Mouse (Mus musculus): Measurements from ENCODE around the gene Ifi35.

Gene Ifi35

DNA sequence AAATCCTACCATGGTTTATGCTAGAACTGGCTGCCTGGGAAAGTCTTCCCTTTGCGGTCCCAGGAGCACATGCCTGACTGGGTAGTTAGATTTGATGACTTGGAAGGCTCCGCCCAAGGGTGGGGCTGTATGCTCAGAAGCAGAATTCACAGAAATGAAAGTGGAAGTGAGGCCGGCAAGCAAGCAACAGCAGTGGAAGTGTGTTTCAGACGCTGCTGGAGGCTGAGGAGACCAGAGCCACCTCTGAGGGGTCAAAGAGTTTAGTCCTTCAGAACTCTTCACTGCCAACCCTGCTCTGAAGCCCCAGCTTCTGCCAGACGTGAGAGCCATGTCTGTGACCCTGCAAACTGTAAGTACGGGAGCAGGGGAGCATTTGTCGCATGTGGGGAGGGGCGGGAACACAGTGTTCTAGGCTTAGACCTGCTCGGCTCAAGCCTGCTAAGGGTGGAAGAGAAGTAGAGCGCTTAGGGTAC is at the start of gene Ifi35:
Ifi35 (plus strand) TSS at position 134 of the 473 bp plus-strand sequence.
- Histone ChIP-seq H3K9me3 (ENCODE audit: low read length) (no peaks in the 10 kb centered on the region), H3K27me3 (ENCODE audit: insufficient read depth, low read length) (no peaks in the 10 kb centered on the region), H3K4me3 (replicated peaks; ENCODE audit: low read length) (peak within 1 kb of the TSS; percentile 57), H3K4me1 (replicated peaks; ENCODE audit: low read depth, low read length) (peaks cover 76% of the 10 kb centered on the region), H3K36me3 (ENCODE audit: insufficient read depth, low read length) (peaks cover 29% of the 10 kb centered on the region)
- TF ChIP-seq POU5F1 (IDR thresholded peaks at IDR 0.05; ENCODE audit: borderline replicate concordance, low read length) = no peak
- no peak for TF ChIP-seq CTCF (conservative IDR thresholded peaks at IDR 0.05; ENCODE audit: low read length)
- TF ChIP-seq NANOG (IDR thresholded peaks at IDR 0.05; ENCODE audit: borderline replicate concordance, low read length) = no peak

DNA sequence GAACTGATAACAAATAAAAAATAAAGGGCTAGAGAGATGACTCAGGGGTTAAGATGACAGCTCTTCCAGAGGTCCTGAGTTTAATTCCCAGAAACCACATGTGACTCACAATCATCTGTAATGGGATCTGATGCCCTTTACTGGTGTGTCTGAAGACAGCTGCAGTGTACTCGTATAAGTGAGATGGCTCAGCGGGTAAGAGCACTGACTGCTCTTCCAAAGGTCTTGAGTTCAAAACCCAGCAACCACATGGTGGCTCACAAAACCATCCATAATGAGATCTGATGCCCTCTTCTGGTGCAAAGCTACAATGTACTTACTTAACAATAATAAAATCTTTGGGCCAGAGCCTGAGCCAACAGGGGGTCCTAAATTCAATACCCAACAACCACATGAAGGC is 32.9 kb upstream of the Ifi35 start:
- H3K4me1 ChIP-seq (replicated peaks; ENCODE audit: low read depth, low read length) = peaks cover 57% of the 10 kb centered on the region
- no peaks in the 10 kb centered on the region for H3K27me3 ChIP-seq (ENCODE audit: insufficient read depth, low read length)
- H3K36me3 ChIP-seq (ENCODE audit: insufficient read depth, low read length) = peaks cover 49% of the 10 kb centered on the region
- H3K4me3 ChIP-seq (replicated peaks; ENCODE audit: low read length) = no peak overlapping the region
- TF ChIP-seq POU5F1 (IDR thresholded peaks at IDR 0.05; ENCODE audit: borderline replicate concordance, low read length) (no peak), NANOG (IDR thresholded peaks at IDR 0.05; ENCODE audit: borderline replicate concordance, low read length) (no peak), CTCF (conservative IDR thresholded peaks at IDR 0.05; ENCODE audit: low read length) (no peak)
- H3K9me3 ChIP-seq (ENCODE audit: low read length) = no peaks in the 10 kb centered on the region

GRCm38 (mm10) chr11:101416433-101417100 is 31.6 kb upstream of the Ifi35 start:
- Histone ChIP-seq H3K36me3 (ENCODE audit: insufficient read depth, low read length) (peaks cover 37% of the 10 kb centered on the region), H3K9me3 (ENCODE audit: low read length) (no peaks in the 10 kb centered on the region), H3K4me3 (replicated peaks; ENCODE audit: low read length) (peak overlapping the region; percentile 93), H3K27me3 (ENCODE audit: insufficient read depth, low read length) (no peaks in the 10 kb centered on the region), H3K4me1 (replicated peaks; ENCODE audit: low read depth, low read length) (peaks cover 44% of the 10 kb centered on the region)
- TF ChIP-seq CTCF (conservative IDR thresholded peaks at IDR 0.05; ENCODE audit: low read length) (no peak), POU5F1 (IDR thresholded peaks at IDR 0.05; ENCODE audit: borderline replicate concordance, low read length) (no peak), NANOG (IDR thresholded peaks at IDR 0.05; ENCODE audit: borderline replicate concordance, low read length) (no peak)

DNA sequence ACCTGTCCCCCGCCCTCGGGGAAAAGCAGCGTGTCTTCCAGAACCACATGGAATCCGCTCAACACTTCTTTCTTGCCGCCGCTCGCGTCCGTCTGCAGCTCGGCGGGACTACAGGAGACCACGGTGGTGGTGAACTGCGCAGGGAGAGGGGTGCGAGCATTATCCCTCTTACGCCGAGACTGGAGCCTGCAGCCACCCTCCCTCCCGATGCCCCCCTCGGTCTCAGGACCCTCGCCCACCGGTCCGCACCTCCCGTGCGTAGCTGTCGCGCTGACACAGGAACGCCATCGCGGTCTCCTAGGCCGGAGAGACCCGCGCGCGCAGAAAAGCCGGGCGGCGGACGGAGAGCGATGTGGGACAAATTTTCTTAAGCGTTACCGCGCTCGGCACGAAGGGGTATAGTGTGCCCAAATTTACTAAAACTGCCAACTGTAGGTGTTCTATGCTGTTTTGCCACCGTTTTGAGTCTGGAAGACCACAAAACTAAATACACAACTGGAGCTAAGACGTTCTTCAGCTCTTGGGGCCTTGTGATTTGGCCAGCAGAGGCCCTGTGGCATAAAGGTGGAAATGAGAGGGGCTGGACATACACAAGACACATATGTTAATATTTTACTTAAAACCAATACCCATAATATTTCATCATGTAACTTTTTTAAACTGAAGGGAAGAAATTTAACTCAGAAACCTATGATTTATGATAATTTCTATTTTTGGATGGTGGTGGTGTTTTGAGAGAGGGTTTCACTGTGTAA is 30.9 kb upstream of the Ifi35 start, which contains the start of gene Aarsd1:
Aarsd1 (minus strand) TSS at position 515 of the 755 bp plus-strand sequence.
- TF ChIP-seq NANOG (IDR thresholded peaks at IDR 0.05; ENCODE audit: borderline replicate concordance, low read length) = no peak
- TF ChIP-seq CTCF (conservative IDR thresholded peaks at IDR 0.05; ENCODE audit: low read length) = no peak
- no peak for TF ChIP-seq POU5F1 (IDR thresholded peaks at IDR 0.05; ENCODE audit: borderline replicate concordance, low read length)
- Histone ChIP-seq H3K27me3 (ENCODE audit: insufficient read depth, low read length) (no peaks in the 10 kb centered on the region), H3K4me3 (replicated peaks; ENCODE audit: low read length) (peak within 1 kb of the TSS; percentile 93), H3K9me3 (ENCODE audit: low read length) (no peaks in the 10 kb centered on the region), H3K36me3 (ENCODE audit: insufficient read depth, low read length) (peaks cover 29% of the 10 kb centered on the region), H3K4me1 (replicated peaks; ENCODE audit: low read depth, low read length) (peaks cover 41% of the 10 kb centered on the region)

DNA sequence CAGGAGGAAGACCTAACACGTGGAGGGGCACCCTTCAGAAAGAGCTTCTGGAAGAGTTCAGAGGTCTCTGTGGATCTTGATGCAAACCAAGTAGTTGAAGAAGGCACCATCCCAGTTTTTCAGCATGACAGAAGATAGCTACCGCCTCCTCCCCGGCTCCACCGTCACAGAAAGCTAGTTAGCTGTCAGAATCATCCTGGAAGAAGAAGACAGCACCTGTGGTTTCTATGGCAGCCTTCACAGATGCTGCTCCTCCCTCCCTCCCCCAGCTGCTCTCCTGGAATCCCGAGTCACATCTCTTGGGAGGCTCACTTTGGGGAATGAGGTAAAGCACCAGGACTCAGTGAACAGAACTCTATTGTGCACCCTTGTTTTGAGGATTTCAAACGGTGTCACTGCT is 29.2 kb upstream of the Ifi35 start:
- Histone ChIP-seq H3K4me3 (replicated peaks; ENCODE audit: low read length) (no peak overlapping the region), H3K36me3 (ENCODE audit: insufficient read depth, low read length) (peaks cover 12% of the 10 kb centered on the region), H3K4me1 (replicated peaks; ENCODE audit: low read depth, low read length) (peaks cover 48% of the 10 kb centered on the region), H3K27me3 (ENCODE audit: insufficient read depth, low read length) (no peaks in the 10 kb centered on the region), H3K9me3 (ENCODE audit: low read length) (no peaks in the 10 kb centered on the region)
- TF ChIP-seq POU5F1 (IDR thresholded peaks at IDR 0.05; ENCODE audit: borderline replicate concordance, low read length) (no peak), CTCF (conservative IDR thresholded peaks at IDR 0.05; ENCODE audit: low read length) (no peak), NANOG (IDR thresholded peaks at IDR 0.05; ENCODE audit: borderline replicate concordance, low read length) (no peak)

DNA sequence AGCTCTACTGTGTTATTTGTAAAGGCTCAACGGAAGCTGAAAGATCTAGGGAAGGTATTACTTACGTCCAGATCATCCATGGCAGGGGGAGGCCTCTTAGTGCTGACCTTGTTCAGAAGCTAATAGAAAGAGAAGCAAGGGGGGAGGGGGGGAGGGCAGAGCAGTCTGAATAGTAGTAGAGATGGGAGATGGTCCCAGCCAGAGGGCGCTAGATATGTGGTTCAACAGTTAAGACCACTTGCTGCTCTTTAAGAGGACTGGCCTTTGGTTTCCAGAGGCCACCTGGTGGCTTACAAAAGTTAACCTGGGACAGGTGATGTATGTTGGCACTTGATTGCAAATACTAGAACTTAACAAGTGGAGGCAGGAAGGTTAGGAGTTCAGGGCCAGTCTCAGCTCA is 28.6 kb upstream of the Ifi35 start:
- Histone ChIP-seq H3K4me3 (replicated peaks; ENCODE audit: low read length) (no peak overlapping the region), H3K4me1 (replicated peaks; ENCODE audit: low read depth, low read length) (peaks cover 54% of the 10 kb centered on the region), H3K27me3 (ENCODE audit: insufficient read depth, low read length) (no peaks in the 10 kb centered on the region), H3K36me3 (ENCODE audit: insufficient read depth, low read length) (peaks cover 9% of the 10 kb centered on the region; the same call in 1 of the 2 replicates), H3K9me3 (ENCODE audit: low read length) (no peaks in the 10 kb centered on the region)
- no peak for TF ChIP-seq NANOG (IDR thresholded peaks at IDR 0.05; ENCODE audit: borderline replicate concordance, low read length)
- no peak for TF ChIP-seq POU5F1 (IDR thresholded peaks at IDR 0.05; ENCODE audit: borderline replicate concordance, low read length)
- TF ChIP-seq CTCF (conservative IDR thresholded peaks at IDR 0.05; ENCODE audit: low read length) = no peak; the same call in 1 of the 2 replicates

- Histone ChIP-seq H3K36me3 (ENCODE audit: insufficient read depth, low read length) (peaks cover 3% of the 10 kb centered on the region; the same call in 1 of the 2 replicates), H3K4me3 (replicated peaks; ENCODE audit: low read length) (no peak overlapping the region), H3K27me3 (ENCODE audit: insufficient read depth, low read length) (no peaks in the 10 kb centered on the region), H3K9me3 (ENCODE audit: low read length) (no peaks in the 10 kb centered on the region), H3K4me1 (replicated peaks; ENCODE audit: low read depth, low read length) (peaks cover 55% of the 10 kb centered on the region)
- TF ChIP-seq CTCF (conservative IDR thresholded peaks at IDR 0.05; ENCODE audit: low read length) (no peak), POU5F1 (IDR thresholded peaks at IDR 0.05; ENCODE audit: borderline replicate concordance, low read length) (no peak), NANOG (IDR thresholded peaks at IDR 0.05; ENCODE audit: borderline replicate concordance, low read length) (no peak)
These were observed 28.1 kb upstream of the Ifi35 start for GRCm38 (mm10) chr11:101420148-101420547.

DNA sequence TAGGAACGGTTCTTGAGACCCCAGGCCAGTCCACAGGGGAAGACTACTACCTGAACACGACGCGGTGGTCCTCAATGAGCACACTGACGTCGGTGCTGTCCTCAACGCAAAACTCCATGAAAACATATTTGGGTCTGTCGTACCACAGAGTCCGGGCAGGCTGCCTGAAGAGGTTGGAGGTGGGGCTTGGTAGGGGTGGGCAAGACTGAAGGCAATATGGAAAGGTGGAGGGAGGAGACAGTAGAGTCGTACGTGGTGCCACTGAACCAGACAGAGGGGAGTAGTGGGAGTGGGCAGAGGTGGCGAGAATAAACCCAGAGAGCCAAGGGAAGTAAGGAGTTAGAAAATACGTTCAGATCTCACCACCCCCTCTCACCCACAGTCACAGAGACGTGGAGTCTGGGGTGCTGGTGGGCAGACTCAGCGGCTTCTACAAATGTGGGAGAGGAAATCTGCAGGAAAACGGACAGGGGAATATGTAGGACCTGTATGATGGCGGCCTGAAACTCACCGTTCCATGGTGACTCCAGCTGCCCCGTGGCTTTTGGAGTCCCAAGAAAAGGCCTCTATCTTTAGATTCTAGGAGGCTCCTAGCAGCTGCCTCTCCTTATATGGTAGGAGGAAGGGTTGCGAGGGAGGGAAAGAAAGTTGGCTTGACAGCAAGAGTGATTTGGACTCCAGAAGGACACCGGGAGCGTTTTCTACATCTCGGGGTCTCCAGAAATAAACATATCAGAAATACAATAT is 23.9 kb upstream of the Ifi35 start, which contains the start of gene Gm27029:
Gm27029 (minus strand) TSS at position 692 of the 747 bp plus-strand sequence.
- H3K36me3 ChIP-seq (ENCODE audit: insufficient read depth, low read length) = peaks cover 8% of the 10 kb centered on the region
- H3K9me3 ChIP-seq (ENCODE audit: low read length) = no peaks in the 10 kb centered on the region
- TF ChIP-seq POU5F1 (IDR thresholded peaks at IDR 0.05; ENCODE audit: borderline replicate concordance, low read length) (no peak), NANOG (IDR thresholded peaks at IDR 0.05; ENCODE audit: borderline replicate concordance, low read length) (no peak), CTCF (conservative IDR thresholded peaks at IDR 0.05; ENCODE audit: low read length) (no peak)
- peaks cover 41% of the 10 kb centered on the region for H3K4me1 ChIP-seq (replicated peaks; ENCODE audit: low read depth, low read length)
- H3K27me3 ChIP-seq (ENCODE audit: insufficient read depth, low read length) = peaks cover 6% of the 10 kb centered on the region; the same call in 1 of the 2 replicates
- H3K4me3 ChIP-seq (replicated peaks; ENCODE audit: low read length) = peak within 1 kb of the TSS; percentile 99
